Mouse (Mus musculus): ENCODE measurements around the gene Wdcp. TPM values are rescaled to one million over a fixed set of nuclear protein-coding genes. Genes with fewer than 3 reads are reported as not detected.

Wdcp gene
- polyA plus RNA-seq, 1 experiment: 7.7 TPM

GRCm38 (mm10) chr12:4868924-4869323 lies 25.8 kb downstream of the Wdcp start:
- TF ChIP-seq CTCF (conservative IDR thresholded peaks at IDR 0.05; ENCODE audit: insufficient read depth, insufficient read length, low read depth, low read length): no peak
- H3K27ac ChIP-seq (ENCODE audit: insufficient read depth, low read depth, low read length): no peak overlapping the region
- no peaks in the 10 kb centered on the region for H3K36me3 ChIP-seq (ENCODE audit: control insufficient read depth, insufficient read depth, low read length)
- 0 out of 2 replicates have a peak, but pooled peaks cover under 1% of the 10 kb centered on the region for H3K4me1 ChIP-seq (ENCODE audit: control insufficient read depth, insufficient read depth, low read length)
- WGBS: 88% methylated on average over 8 of the region's 8 CpGs
- H3K4me3 ChIP-seq (ENCODE audit: insufficient read depth, low read depth, low read length): no peak overlapping the region
- H3K27me3 ChIP-seq (replicated peaks; ENCODE audit: control insufficient read depth, insufficient read depth, low read length): no peaks in the 10 kb centered on the region
- no peak for DNase-seq

DNA sequence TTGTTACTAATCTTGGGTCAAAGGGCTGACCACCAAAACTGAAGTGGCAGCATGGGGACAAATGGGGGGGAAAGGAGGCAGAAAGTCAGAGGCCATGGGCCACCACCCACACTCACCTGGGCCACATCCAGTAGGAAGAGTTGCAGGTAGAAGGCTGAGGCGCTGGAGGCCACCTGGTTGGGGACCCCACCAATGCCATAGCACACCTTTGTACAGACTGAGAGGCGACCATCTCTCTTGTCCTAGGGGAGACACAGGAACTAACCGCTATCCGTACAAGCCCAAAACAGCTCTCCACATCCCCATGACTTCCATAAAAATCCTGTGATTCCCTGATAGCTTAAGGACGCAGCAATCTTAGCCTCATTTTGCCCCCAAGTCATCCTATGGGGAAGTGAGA lies 28.2 kb downstream of the Wdcp start:
- 93% methylated on average over 5 of the region's 5 CpGs for WGBS

DNA sequence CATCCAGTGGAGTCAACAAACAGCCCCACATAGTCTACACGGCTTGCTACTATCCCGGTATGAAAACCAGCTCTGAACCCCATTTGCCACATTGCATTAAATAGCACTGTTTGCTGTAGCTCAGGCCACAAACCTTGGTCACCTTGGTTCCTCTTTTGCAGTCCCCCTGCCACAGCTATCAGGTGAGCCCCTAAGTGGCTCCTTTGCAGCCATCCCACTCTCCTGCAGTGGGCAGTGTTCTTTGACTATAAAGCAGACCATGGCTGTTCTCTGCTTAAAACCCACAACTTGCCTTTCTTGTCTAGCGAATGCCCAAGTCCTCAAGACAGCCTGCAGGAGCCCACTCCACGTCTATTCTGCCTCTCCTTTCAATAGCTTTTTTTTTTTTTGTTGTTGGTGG lies 29.2 kb downstream of the Wdcp start:
- TF ChIP-seq POLR2A (IDR thresholded peaks at IDR 0.05; ENCODE audit: low read depth, low read length) (no peak), CTCF (conservative IDR thresholded peaks at IDR 0.05; ENCODE audit: insufficient read depth, insufficient read length, low read depth, low read length) (no peak)
- H3K4me3 ChIP-seq (ENCODE audit: insufficient read depth, low read depth, low read length): no peak overlapping the region
- no peaks in the 10 kb centered on the region for H3K27me3 ChIP-seq (replicated peaks; ENCODE audit: control insufficient read depth, insufficient read depth, low read length)
- 0 out of 2 replicates have a peak, but pooled peaks cover 3% of the 10 kb centered on the region for H3K4me1 ChIP-seq (ENCODE audit: control insufficient read depth, insufficient read depth, low read length)
- 64% methylated on average over 4 of the region's 4 CpGs for WGBS
- H3K27ac ChIP-seq (ENCODE audit: insufficient read depth, low read depth, low read length): no peak overlapping the region
- H3K36me3 ChIP-seq (ENCODE audit: control insufficient read depth, insufficient read depth, low read length): no peaks in the 10 kb centered on the region
- no peak for DNase-seq

More for the DNA sequence above, 28.2 kb downstream of the Wdcp start:
- Histone ChIP-seq H3K4me3 (ENCODE audit: insufficient read depth, low read depth, low read length) (no peak overlapping the region), H3K4me1 (ENCODE audit: control insufficient read depth, insufficient read depth, low read length) (0 out of 2 replicates have a peak, but pooled peaks cover 3% of the 10 kb centered on the region), H3K27me3 (replicated peaks; ENCODE audit: control insufficient read depth, insufficient read depth, low read length) (no peaks in the 10 kb centered on the region), H3K27ac (ENCODE audit: insufficient read depth, low read depth, low read length) (no peak overlapping the region), H3K36me3 (ENCODE audit: control insufficient read depth, insufficient read depth, low read length) (no peaks in the 10 kb centered on the region)
- DNase-seq: no peak
- TF ChIP-seq CTCF (conservative IDR thresholded peaks at IDR 0.05; ENCODE audit: insufficient read depth, insufficient read length, low read depth, low read length): no peak
- TF ChIP-seq POLR2A (IDR thresholded peaks at IDR 0.05; ENCODE audit: low read depth, low read length): no peak

GRCm38 (mm10) chr12:4872983-4873477 lies 29.9 kb downstream of the Wdcp start:
- no peak for TF ChIP-seq CTCF (conservative IDR thresholded peaks at IDR 0.05; ENCODE audit: insufficient read depth, insufficient read length, low read depth, low read length)
- no peak for TF ChIP-seq POLR2A (IDR thresholded peaks at IDR 0.05; ENCODE audit: low read depth, low read length)
- no peak for DNase-seq
- no peaks in the 10 kb centered on the region for H3K27me3 ChIP-seq (replicated peaks; ENCODE audit: control insufficient read depth, insufficient read depth, low read length)
- H3K4me1 ChIP-seq (ENCODE audit: control insufficient read depth, insufficient read depth, low read length): 0 out of 2 replicates have a peak, but pooled peaks cover 3% of the 10 kb centered on the region
- WGBS: 89% methylated on average over 5 of the region's 5 CpGs
- no peak overlapping the region for H3K4me3 ChIP-seq (ENCODE audit: insufficient read depth, low read depth, low read length)
- no peak overlapping the region for H3K27ac ChIP-seq (ENCODE audit: insufficient read depth, low read depth, low read length)
- no peaks in the 10 kb centered on the region for H3K36me3 ChIP-seq (ENCODE audit: control insufficient read depth, insufficient read depth, low read length)

DNA sequence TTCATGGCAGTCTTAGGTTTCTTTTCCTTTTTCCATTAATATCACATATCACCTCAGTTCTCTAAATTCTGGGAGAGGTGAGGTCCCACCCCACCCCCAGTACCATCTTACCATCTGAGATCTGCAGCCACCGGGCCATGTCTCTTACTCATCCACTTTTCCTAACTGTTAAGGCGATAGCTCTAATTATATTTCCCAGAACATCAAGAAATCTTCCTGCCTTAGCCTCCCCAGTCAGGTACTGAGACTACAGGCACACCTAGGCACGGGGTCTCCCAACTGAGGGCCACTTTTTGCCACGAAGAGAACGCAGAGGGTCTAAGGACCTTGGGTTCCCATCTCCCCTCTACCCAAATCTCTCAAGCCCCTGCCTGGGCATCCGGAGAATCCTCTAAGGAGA lies 30.4 kb downstream of the Wdcp start:
- H3K4me1 ChIP-seq (ENCODE audit: control insufficient read depth, insufficient read depth, low read length): 0 out of 2 replicates have a peak, but pooled peaks cover 3% of the 10 kb centered on the region
- H3K36me3 ChIP-seq (ENCODE audit: control insufficient read depth, insufficient read depth, low read length): no peaks in the 10 kb centered on the region
- WGBS: 83% methylated on average over 6 of the region's 6 CpGs
- TF ChIP-seq POLR2A (IDR thresholded peaks at IDR 0.05; ENCODE audit: low read depth, low read length) (no peak), CTCF (conservative IDR thresholded peaks at IDR 0.05; ENCODE audit: insufficient read depth, insufficient read length, low read depth, low read length) (no peak)
- H3K27me3 ChIP-seq (replicated peaks; ENCODE audit: control insufficient read depth, insufficient read depth, low read length): no peaks in the 10 kb centered on the region
- H3K4me3 ChIP-seq (ENCODE audit: insufficient read depth, low read depth, low read length): no peak overlapping the region
- no peak overlapping the region for H3K27ac ChIP-seq (ENCODE audit: insufficient read depth, low read depth, low read length)
- no peak for DNase-seq

GRCm38 (mm10) chr12:4874161-4874927 lies 31.2 kb downstream of the Wdcp start, which contains the start of gene Mfsd2b:
Mfsd2b (minus strand) TSS chr12:4874359.
- TF ChIP-seq CTCF (conservative IDR thresholded peaks at IDR 0.05; ENCODE audit: insufficient read depth, insufficient read length, low read depth, low read length) (no peak), POLR2A (IDR thresholded peaks at IDR 0.05; ENCODE audit: low read depth, low read length) (no peak)
- Histone ChIP-seq H3K4me3 (ENCODE audit: insufficient read depth, low read depth, low read length) (peak within 1 kb of the TSS; percentile 31), H3K4me1 (ENCODE audit: control insufficient read depth, insufficient read depth, low read length) (0 out of 2 replicates have a peak, but pooled peaks cover 3% of the 10 kb centered on the region), H3K27ac (ENCODE audit: insufficient read depth, low read depth, low read length) (no peak within 1 kb of the TSS), H3K27me3 (replicated peaks; ENCODE audit: control insufficient read depth, insufficient read depth, low read length) (no peaks in the 10 kb centered on the region), H3K36me3 (ENCODE audit: control insufficient read depth, insufficient read depth, low read length) (no peaks in the 10 kb centered on the region)
- peak; percentile 83 for DNase-seq
- 2% methylated on average over 24 of the region's 24 CpGs for WGBS

GRCm38 (mm10) chr12:4875623-4876022 lies 32.5 kb downstream of the Wdcp start:
- DNase-seq: no peak
- no peaks in the 10 kb centered on the region for H3K27me3 ChIP-seq (replicated peaks; ENCODE audit: control insufficient read depth, insufficient read depth, low read length)
- WGBS: 88% methylated on average over 8 of the region's 8 CpGs
- no peak overlapping the region for H3K4me3 ChIP-seq (ENCODE audit: insufficient read depth, low read depth, low read length)
- H3K36me3 ChIP-seq (ENCODE audit: control insufficient read depth, insufficient read depth, low read length): no peaks in the 10 kb centered on the region; the same call in 1 of the 2 replicates
- 0 out of 2 replicates have a peak, but pooled peaks cover 3% of the 10 kb centered on the region for H3K4me1 ChIP-seq (ENCODE audit: control insufficient read depth, insufficient read depth, low read length)
- TF ChIP-seq CTCF (conservative IDR thresholded peaks at IDR 0.05; ENCODE audit: insufficient read depth, insufficient read length, low read depth, low read length) (no peak), POLR2A (IDR thresholded peaks at IDR 0.05; ENCODE audit: low read depth, low read length) (no peak)
- H3K27ac ChIP-seq (ENCODE audit: insufficient read depth, low read depth, low read length): no peak overlapping the region
